Mouse (Mus musculus) layer of hippocampus, adult 2 months (tissue): ENCODE data around the gene Cdk6. TPM values are rescaled to one million over a fixed set of nuclear protein-coding genes. Genes with fewer than 3 reads are reported as not detected.

Experiments
- DNase-seq, 2 experiments: peaks; one replicate each; pipeline ENCODE4 v3.0.0; 2022; ENCODE audit warnings: low spot score in 2 of 2
- H3K27ac ChIP-seq: fragments of 200-600 bp; 2 replicates; pipeline ENCODE4 v1.8.1; 2022
- H3K4me3 ChIP-seq: fragments of 200-600 bp; 2 replicates; pipeline ENCODE4 v1.8.1; 2022; ENCODE audit warnings: mild to moderate bottlenecking
- CTCF ChIP-seq: fragments of 200-600 bp; conservative IDR thresholded peaks from 2 replicates; pipeline ENCODE4 v1.8.1; 2022; ENCODE audit warnings: antibody characterized with exemption, mild to moderate bottlenecking, moderate library complexity
- total RNA-seq, 2 experiments: library from RNA; stranded (reverse); gene quantifications; 2 replicates each; pipeline ENCODE4 v1.2.3; 2021

Gene Cdk6
- total RNA-seq, 2 experiments from 2014 or later: 3.5 to 6.3 TPM

DNA sequence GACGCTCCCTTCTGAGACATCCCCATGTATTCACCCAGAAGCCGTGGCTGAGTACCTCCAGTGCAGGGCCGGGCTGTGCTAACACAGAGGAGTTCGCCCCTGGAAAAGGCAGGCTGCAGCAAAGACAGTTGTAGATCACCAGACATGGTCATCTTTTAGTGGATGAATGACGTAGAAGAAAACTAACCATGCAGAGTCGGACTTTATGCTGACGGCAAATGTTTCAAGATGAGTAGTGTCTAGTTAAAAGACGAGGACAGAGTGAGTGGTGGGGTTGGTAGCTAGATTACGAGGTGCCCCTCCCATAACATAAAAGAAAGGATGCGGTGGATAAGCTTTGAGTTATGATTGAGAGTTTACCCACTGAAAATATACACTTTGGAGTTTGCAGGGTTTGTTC lies 33.5 kb downstream of the Cdk6 start:
- DNase-seq: no peak
- Histone ChIP-seq H3K4me3 (no peak overlapping the region), H3K27ac (no peak overlapping the region)
- TF ChIP-seq CTCF: no peak

GRCm38 (mm10) chr5:3376167-3376566 lies 34.9 kb downstream of the Cdk6 start:
- TF ChIP-seq CTCF: no peak
- no peak overlapping the region for H3K4me3 ChIP-seq
- no peak overlapping the region for H3K27ac ChIP-seq
- DNase-seq: no peak

DNA sequence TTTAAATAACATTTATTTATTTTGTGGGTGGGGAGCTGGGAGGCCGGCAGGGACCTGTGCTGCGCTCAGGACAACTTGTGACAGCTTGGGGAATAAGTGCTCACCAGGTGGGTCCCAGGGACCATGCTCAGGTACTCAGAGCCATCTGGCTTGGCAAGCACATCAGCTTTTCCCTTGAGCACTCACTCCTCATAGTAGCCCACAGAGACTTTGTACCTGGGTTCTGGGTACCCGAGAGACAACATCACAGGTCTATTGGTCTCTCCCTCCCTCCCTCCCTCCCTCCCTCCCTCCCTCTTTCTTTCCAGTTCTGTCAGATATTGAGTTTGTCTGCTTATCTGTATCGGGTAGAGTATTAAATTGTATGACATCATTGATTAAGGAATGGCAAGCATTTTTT lies 38.0 kb downstream of the Cdk6 start:
- Histone ChIP-seq H3K4me3 (no peak overlapping the region), H3K27ac (no peak overlapping the region)
- TF ChIP-seq CTCF: no peak
- DNase-seq: no peak

GRCm38 (mm10) chr5:3380692-3381233 lies 39.5 kb downstream of the Cdk6 start:
- H3K27ac ChIP-seq: no peak overlapping the region
- no peak for DNase-seq
- no peak overlapping the region for H3K4me3 ChIP-seq
- no peak for TF ChIP-seq CTCF

DNA sequence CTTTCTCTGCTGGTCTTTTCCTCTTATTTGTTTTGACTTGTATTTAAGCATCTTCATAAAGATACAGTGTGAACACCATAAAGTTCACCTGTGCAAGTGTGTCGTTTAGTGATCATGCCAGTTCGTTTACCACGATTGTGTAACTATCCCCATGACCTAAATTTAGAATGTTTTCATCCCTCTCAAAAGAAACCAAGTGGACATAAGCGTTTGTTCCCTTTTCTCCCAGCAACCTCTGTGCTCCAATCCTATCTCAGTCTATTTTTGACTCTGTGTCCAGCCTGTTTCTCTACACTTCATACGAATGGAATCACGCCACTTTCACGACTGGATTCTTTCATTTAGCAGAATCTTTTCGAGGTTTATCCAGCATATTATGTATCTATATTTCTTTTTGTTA lies 40.5 kb downstream of the Cdk6 start:
- H3K4me3 ChIP-seq: no peak overlapping the region
- no peak for TF ChIP-seq CTCF
- H3K27ac ChIP-seq: no peak overlapping the region
- DNase-seq: no peak

DNA sequence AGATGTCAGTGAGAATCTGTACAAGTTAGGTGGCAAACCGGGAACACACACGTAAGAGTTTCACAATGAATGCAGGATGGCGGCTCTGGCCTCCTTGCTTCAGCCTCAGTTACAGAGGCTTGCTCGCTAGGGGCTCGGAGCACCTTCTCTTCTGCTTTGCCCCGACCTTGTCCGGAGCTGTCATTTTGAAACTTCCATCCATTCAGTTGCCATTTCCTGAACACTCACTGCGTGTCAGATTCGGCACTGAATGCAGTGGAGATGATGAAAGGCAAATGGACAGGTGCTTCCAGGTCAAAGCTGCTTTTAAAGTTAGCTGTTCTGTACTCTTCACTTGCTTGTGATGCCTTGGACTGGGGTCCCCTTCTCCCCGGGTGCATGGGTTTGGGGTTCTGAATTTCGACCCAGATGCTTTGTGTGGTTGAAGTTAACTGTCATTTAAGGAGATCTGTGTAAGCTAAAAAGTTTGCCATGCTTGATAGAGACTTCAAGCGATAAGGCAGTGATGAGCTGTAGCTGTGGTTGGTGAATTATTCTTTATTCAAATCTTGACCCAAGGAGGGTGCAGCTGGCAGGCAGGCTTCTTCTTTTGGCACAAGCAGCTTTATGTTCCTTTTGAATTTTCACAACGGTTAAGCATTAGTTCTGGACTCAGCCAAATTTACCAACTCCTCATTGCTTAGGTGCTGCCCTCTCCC lies 41.2 kb downstream of the Cdk6 start:
- no peak for DNase-seq
- TF ChIP-seq CTCF: no peak

DNA sequence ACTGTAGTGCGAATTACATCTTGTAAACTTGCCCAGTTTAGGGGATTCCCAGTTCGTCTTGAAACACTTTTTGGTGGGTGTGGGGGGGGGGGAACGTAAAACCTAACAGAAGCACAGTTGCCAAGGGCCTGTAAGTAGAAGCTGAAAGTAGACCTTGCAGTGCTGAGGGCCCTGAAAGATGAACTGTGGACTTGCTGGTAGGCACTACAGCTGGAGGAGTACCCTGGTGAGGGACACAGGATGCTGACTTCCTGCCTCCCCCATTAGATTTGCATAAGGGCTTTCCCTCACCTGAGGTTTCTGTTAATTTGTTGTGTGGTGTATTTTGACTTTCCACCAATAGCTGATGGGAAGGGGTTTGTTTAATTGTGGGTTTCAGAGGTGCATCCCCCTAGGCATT lies 42.3 kb downstream of the Cdk6 start:
- no peak for DNase-seq
- no peak overlapping the region for H3K4me3 ChIP-seq
- no peak for TF ChIP-seq CTCF
- no peak overlapping the region for H3K27ac ChIP-seq

More for the DNA sequence above, 41.2 kb downstream of the Cdk6 start:
- Histone ChIP-seq H3K4me3 (no peak overlapping the region), H3K27ac (no peak overlapping the region)

DNA sequence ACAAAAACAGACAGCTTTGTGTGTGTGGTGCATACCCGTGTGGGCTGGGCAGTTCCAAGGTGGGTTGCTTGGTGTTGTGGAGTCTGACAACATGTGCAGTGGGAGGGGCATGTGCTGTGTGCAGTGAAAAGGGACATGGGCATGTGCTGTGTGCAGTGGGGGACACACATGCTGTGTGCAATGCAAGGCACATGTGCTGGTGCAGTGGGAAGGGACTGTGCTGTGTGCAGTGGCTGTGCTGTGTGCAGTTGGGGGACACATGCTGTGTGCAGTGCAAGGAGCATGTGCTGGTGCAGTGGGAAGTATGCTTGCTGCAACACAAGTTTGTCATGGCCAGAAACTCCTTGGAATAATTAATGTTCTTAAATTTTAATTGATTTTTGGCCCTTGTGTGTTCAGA lies 43.8 kb downstream of the Cdk6 start:
- H3K27ac ChIP-seq: no peak overlapping the region
- no peak for DNase-seq
- no peak overlapping the region for H3K4me3 ChIP-seq
- TF ChIP-seq CTCF: no peak

DNA sequence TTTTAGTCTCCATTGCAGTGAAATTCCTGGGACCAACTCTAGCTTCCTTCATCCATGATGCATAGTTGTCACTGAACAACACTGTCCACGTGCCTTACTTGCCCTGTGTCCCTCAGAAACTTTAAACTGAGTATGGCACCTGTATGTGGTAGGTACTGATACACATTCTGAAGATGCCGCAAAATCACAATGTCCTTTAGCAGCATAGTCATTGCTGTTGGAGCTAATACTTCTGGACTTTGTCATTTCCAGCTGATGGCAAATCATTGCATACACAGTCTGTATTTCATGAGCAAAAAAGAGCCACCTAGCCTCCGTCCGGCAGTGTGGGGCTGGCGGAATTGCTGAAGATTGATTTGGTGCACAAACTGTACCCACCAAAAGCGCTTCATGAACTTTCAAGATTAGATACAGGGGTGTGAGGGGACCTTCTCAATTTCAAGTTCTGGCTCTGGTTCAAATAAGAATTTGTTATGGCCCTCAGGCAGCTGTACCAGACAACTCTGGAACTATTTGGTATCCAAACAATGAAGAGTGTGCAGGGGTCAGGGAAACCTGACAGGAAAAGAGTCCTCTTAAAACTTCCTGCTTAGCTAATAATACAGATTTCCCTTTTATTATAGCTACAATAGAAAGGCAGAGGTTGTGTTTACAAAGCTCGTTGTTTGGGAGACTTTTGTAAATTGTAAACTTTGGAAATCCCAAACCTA lies 44.9 kb downstream of the Cdk6 start:
- H3K4me3 ChIP-seq: no peak overlapping the region
- H3K27ac ChIP-seq: no peak overlapping the region
- no peak for DNase-seq
- no peak for TF ChIP-seq CTCF

DNA sequence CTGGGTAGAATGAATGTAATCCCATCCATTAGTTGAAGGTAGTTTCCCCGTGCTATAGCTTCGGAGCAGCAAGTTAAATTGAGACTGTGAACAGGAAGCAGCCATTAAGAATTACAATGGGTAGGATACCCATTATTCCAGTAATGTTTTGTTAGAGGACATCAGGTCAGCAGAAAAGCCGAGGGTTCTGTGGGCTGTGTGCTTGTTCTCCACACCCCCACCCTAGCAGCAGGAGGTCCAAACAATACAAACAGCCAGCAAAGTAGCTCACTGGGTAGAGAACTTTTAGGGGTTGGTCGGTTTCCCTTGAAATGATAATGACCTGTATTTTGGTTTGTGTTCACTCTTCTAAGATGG lies 45.4 kb downstream of the Cdk6 start:
- Histone ChIP-seq H3K4me3 (no peak overlapping the region), H3K27ac (no peak overlapping the region)
- TF ChIP-seq CTCF: no peak
- no peak for DNase-seq

DNA sequence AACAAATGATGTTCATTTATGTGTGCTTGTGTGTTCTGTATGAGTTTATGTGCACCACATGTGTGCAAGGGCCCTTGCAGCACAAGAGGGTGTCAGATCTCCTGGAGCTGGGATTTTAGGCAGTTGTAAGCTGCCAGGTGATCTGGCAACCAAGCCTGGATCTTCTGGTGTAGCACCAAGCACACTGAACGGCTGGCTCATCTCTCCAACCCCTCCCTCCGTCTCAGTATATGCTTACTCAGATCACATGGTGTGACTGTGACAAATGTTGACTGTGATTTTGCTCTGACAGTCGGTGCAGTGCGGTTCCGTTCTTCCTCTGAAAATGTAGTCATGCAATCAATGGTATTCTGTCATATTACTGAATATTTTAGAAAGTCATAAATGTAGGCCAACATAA lies 45.9 kb downstream of the Cdk6 start:
- no peak for DNase-seq
- no peak for TF ChIP-seq CTCF
- Histone ChIP-seq H3K4me3 (no peak overlapping the region), H3K27ac (no peak overlapping the region)

DNA sequence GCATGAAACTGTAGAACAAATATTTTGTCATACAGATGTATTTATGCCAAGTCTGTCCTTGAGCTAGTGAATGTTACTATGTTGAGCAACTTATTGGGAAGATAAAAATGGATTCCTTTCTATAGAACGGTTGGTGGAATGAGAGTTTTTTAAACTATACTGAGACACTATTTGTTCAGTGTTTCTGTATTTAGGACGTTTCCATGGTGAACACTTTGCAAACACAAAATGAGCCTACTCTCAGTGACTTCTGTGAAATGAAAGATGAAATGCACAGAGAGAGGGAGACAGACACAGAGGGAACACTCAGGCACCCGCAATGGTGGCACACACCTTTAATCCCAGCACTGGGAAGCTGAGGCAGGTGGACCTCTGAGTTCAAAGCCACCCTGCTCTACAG lies 51.6 kb downstream of the Cdk6 start:
- TF ChIP-seq CTCF: no peak
- Histone ChIP-seq H3K4me3 (no peak overlapping the region), H3K27ac (no peak overlapping the region)
- DNase-seq: no peak

GRCm38 (mm10) chr5:3394145-3394544 lies 52.9 kb downstream of the Cdk6 start:
- no peak overlapping the region for H3K4me3 ChIP-seq
- no peak for DNase-seq
- no peak for TF ChIP-seq CTCF
- H3K27ac ChIP-seq: no peak overlapping the region

- DNase-seq: no peak
- Histone ChIP-seq H3K4me3 (no peak overlapping the region), H3K27ac (no peak overlapping the region)
- no peak for TF ChIP-seq CTCF
These were observed 53.7 kb downstream of the Cdk6 start for GRCm38 (mm10) chr5:3395020-3395419.
